Mouse (Mus musculus) brain, embryonic 14.5 days (tissue): Measurements from ENCODE around the gene Etv1. TPM values are rescaled to one million over a fixed set of nuclear protein-coding genes. Genes with fewer than 3 reads are reported as not detected.
A peak's percentile ranks its signal among the peaks of the same experiment; 100 is the strongest.

ENCODE experiments used
- DNase-seq: peaks from one replicate; pipeline ENCODE4 v3.0.0-alpha.2; 2011; ENCODE audit warnings: low read depth
- CTCF ChIP-seq: fragments of 200-500 bp; IDR thresholded peaks from 2 replicates; pipeline ENCODE4 v1.5.1; 2012; ENCODE audit warnings: inconsistent platforms, mild to moderate bottlenecking, moderate library complexity, borderline replicate concordance; ENCODE audit not compliant: insufficient read depth, insufficient read length; ENCODE audit errors: extremely low read depth
- POLR2A ChIP-seq: fragments of 200-500 bp; IDR thresholded peaks from 2 replicates; pipeline ENCODE4 v1.6.1; 2012; ENCODE audit warnings: mild to moderate bottlenecking, inconsistent platforms, borderline replicate concordance; ENCODE audit not compliant: poor library complexity, insufficient read depth, insufficient read length, severe bottlenecking; ENCODE audit errors: extremely low read depth
- polyA plus RNA-seq: library from polyadenylated mRNA; depleted of rRNA; stranded (reverse); fragments of >200 nt; gene quantifications from 2 replicates; pipeline ENCODE4 v1.2.3, GENCODE M21; 2012

Gene Etv1
- polyA plus RNA-seq, 1 experiment, result 18.8 TPM

DNA sequence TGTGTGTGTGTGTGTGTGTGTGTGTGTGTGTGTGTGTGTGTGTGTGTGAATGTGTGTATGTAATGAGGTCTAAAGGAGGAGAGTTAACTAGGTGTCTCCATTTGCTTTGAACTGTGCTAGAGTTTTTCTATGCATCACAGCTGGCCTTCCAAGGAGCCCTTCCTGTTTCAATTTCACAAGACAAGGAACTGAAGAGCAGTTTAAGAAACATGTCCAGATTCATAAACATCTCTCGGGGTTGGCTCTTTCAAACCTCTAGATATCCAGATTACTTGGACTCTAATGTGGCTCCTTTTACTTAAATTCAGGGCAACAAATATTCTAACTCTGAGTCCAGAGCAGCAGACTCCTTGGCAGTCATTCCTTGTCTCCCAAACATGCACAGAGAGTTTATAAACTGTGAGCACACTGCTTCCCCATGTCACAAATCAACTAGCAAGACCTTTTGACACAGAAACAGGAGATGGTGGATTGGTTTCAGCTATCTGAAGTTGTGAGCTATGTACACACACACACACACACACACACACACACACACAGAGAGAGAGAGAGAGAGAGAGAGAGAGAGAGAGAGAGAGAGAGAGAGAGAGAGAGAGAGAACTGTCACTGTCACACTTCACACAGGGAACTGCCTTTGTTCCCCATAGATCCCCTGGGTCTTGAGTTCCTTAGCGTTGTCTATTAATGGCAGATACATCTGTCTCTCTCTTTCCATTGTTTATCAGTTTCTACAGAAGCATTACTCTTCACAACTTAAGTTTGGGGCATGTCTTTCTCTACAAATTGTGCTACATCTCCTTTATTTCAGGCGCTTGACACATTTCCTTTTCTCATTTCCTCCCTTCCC is 85.0 kb downstream of the Etv1 start:
- no peak for TF ChIP-seq CTCF
- TF ChIP-seq POLR2A, result no peak
- DNase-seq, result no peak

DNA sequence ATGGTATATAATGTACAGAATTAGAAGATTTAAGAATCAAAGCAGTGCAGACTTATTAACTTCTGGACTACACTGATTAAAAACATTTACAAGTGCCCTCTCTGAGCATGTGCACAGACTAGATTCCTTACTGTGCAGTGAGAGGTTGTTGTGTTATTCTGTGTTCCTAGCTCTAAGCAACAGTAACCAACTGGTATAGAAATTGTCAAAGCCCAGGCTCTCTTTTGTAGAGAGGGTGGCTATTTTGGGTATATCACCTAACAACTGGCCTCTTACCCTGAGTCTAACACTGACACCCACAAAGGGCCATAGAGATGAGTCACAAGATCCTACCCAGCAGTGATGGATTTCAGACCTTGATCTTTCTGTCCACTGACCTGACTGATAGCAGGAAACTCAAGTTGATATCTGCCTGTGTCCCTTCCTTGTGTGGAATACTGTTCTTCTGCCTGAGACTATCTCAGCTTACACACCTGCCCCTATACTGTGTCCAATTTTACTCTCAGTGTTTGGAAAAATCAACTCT is 95.4 kb downstream of the Etv1 start:
- TF ChIP-seq POLR2A (no peak), CTCF (no peak)
- DNase-seq, result no peak

DNA sequence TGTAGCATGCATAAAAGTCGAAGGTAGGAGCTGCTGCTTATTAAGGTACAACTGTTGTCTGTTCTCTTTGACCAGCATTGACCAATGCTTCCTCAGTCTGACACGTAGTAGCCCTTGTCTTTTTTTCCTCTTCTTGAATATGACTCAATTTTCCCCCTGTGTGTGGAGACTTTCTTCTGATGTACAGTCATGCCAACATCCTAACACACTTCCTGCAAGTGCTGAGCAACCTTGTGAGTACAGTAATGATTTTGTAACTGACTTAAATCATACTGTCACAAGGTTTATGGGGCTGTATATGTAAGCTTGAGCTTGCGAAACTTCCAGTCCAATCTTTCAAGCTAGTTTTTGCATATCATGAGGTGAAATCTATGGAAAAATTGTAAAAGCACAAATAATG is 125.3 kb downstream of the Etv1 start:
- TF ChIP-seq CTCF (no peak), POLR2A (no peak)
- no peak for DNase-seq

DNA sequence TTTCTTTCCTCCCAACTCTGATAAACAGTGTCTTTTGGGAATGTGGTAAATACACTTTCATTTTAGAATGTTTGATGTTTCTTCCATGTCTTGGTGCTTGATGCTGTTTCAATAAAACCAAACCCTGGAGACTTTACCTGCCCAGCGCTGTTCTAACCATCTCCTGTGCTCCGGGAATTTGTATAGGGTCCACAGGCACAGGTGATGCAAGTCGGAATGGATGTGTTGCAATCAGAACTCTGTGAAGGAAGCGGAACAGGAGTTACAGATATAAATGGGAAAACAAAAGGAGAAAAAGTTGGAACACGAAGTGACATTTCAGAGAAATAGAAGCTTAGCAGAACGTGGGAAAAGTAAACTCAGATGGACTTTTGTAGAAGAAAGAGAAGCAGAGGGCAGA is 127.1 kb downstream of the Etv1 start:
- DNase-seq, result no peak
- TF ChIP-seq CTCF, result no peak

- peak; percentile 31 for DNase-seq
Observed at GRCm38 (mm10) chr12:38906812-38907211, 127.6 kb downstream of the Etv1 start.

GRCm38 (mm10) chr12:38908947-38909346 is 129.8 kb downstream of the Etv1 start:
- no peak for DNase-seq
- no peak for TF ChIP-seq POLR2A

More at GRCm38 (mm10) chr12:38906812-38907211, 127.6 kb downstream of the Etv1 start:
- TF ChIP-seq CTCF (no peak), POLR2A (no peak)
